Mouse (Mus musculus): ENCODE measurements around the gene Il1rap.

- TF ChIP-seq CTCF (IDR thresholded peaks at IDR 0.05; ENCODE audit: borderline replicate concordance, insufficient read depth, low read depth, low read length) (no peak), POLR2A (IDR thresholded peaks at IDR 0.05; ENCODE audit: borderline replicate concordance, insufficient read depth, low read length) (no peak)
Measured at GRCm38 (mm10) chr16:26723952-26724747, 142.6 kb downstream of the Il1rap start.
